Mouse (Mus musculus) stomach, embryonic 14.5 days (tissue): Measurements from ENCODE around the gene Trim56. TPM values are rescaled to one million over a fixed set of nuclear protein-coding genes. Genes with fewer than 3 reads are reported as not detected.

ENCODE experiments used
- ATAC-seq: fragments of 200-750 bp; cut with Nextera tagmentation; 2 replicates; pipeline ENCODE4 v1.8.0; 2017; ENCODE audit warnings: low read depth, moderate TSS enrichment; ENCODE audit not compliant: insufficient number of reproducible peaks, insufficient read depth, low FRiP score
- H3K27ac ChIP-seq: fragments of 300-500 bp; sonication (generic); 2 replicates; pipeline ENCODE4 v1.5.1; 2014; ENCODE audit warnings: mild to moderate bottlenecking, low read length, moderate library complexity, mixed read lengths
- H3K27me3 ChIP-seq: fragments of 300-500 bp; sonication (generic); 2 replicates; pipeline ENCODE4 v1.6.1; 2014; ENCODE audit warnings: low read length, control low read depth, mixed read lengths; ENCODE audit not compliant: control insufficient read depth, insufficient read depth
- H3K36me3 ChIP-seq: fragments of 300-500 bp; sonication (generic); 2 replicates; pipeline ENCODE4 v1.6.1; 2014; ENCODE audit warnings: mild to moderate bottlenecking, control low read depth, low read length, moderate library complexity, mixed read lengths; ENCODE audit not compliant: control insufficient read depth, insufficient read depth
- H3K4me1 ChIP-seq: fragments of 300-500 bp; sonication (generic); 2 replicates; pipeline ENCODE4 v1.6.1; 2014; ENCODE audit warnings: low read length, control low read depth, mixed read lengths; ENCODE audit not compliant: control insufficient read depth, insufficient read depth
- H3K4me2 ChIP-seq: fragments of 300-500 bp; sonication (generic); replicated peaks from 2 replicates; pipeline ENCODE4 v1.6.1; 2014; ENCODE audit warnings: low read depth, low read length, control low read depth
- H3K4me3 ChIP-seq: fragments of 300-500 bp; sonication (generic); 2 replicates; pipeline ENCODE4 v1.5.1; 2014; ENCODE audit warnings: low read depth, low read length, control low read depth
- H3K9ac ChIP-seq: fragments of 300-500 bp; sonication (generic); replicated peaks from 2 replicates; pipeline ENCODE4 v1.6.1; 2014; ENCODE audit warnings: low read depth, mild to moderate bottlenecking, control low read depth, low read length, moderate library complexity, mixed read lengths
- H3K9me3 ChIP-seq: fragments of 300-500 bp; sonication (generic); 2 replicates; pipeline ENCODE4 v1.6.1; 2016; ENCODE audit warnings: low read depth, low read length, control low read depth; ENCODE audit not compliant: control insufficient read depth
- WGBS: fragments of 180-500 bp; shearing (Covaris S2); extraction: QIAGEN DNeasy Blood & Tissue Kit; methylation state at CpG from one replicate; pipeline ENCODE4 v1.1.7; 2014; 5-methylcytosine and 5-hydroxymethylcytosine counted together
- polyA plus RNA-seq: library from polyadenylated mRNA; unstranded; fragments of >200 nt; fragmentation: Nextera tagmentation; extraction: Ambion mirVana; gene quantifications from 2 replicates; pipeline ENCODE4 v1.2.1, GENCODE M21; 2014

The Trim56 gene
- polyA plus RNA-seq, 1 experiment from 2014 or later: 12.0 TPM

DNA sequence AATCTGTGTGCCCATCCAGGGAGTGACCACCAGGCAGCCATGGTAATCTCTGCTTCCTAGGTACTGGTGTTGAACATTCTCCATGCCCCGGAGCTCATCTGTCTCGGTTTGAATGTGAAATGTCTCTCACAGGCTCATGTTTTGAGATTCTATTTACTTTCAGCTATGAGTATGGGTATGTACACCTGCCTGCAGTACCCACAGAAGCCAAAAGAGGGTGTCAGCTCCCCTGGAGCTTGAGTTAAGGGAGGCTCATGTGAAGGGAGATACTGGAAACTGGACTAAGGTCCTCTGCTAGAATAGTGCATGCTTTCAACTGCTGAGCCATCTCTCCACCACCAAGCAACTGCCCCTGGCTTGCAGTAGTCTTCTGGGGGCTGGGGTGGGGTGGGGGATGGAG is 12.0 kb downstream of the Trim56 start:
- H3K27me3 ChIP-seq: no peaks in the 10 kb centered on the region
- H3K4me3 ChIP-seq: no peak overlapping the region
- WGBS: 89% methylated on average over 2 of the region's 2 CpGs
- no peak for ATAC-seq
- H3K27ac ChIP-seq: no peak overlapping the region
- H3K36me3 ChIP-seq: no peaks in the 10 kb centered on the region
- H3K9ac ChIP-seq: no peak overlapping the region
- no peaks in the 10 kb centered on the region for H3K4me1 ChIP-seq
- no peaks in the 10 kb centered on the region for H3K9me3 ChIP-seq
- no peak overlapping the region for H3K4me2 ChIP-seq

DNA sequence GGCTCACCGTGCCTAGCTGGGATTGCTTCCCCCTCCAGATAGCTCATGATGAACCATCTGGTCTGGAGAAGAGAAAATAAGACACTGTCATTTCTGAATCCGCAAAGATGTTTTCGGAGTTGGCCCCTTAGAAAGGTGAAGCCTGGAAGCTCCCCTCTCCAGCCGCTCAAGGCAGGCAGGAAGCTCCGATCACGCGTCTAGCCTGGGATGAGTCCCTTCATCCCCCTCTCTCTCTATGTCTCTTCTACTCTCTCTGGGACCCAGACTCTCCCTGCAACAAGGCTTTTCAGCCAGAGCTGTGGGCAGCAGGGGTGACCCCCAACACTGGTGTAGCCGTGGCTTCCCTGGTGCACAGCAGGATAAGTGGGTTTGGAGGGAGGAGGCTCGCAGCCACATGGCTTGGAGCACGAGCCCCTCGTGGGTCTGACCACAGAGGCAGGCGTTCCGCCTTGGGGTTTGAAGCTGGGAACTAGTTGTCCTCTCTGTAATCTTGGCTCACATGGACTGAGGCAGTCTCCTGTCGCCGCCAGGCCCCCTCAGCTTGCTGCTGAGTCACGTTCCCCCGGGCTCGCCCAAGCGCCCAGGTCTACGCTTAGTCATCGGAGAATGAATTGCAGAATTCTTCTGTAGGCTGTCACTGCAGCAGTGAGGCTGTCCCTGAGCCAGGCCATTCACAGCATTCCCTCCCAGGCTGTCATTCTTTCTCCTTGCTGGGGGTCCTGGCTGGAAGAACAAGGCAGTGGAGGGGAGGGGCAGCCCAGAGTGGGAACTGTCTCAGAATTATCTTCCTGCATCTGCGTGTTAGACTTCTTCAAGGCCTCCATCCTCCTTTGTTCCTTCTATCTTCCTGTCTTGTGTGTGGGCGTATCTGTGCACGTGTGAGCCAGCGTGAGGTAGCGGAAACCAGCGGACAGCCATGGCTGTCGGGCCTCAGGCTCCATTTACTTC is 13.2 kb downstream of the Trim56 start:
- WGBS: 65% methylated on average over 28 of the region's 28 CpGs
- Histone ChIP-seq H3K9me3 (no peaks in the 10 kb centered on the region), H3K4me2 (no peak overlapping the region), H3K9ac (no peak overlapping the region), H3K36me3 (no peaks in the 10 kb centered on the region), H3K4me3 (no peak overlapping the region), H3K4me1 (no peaks in the 10 kb centered on the region), H3K27ac (no peak overlapping the region), H3K27me3 (no peaks in the 10 kb centered on the region)
- ATAC-seq: peak; percentile 77; the same call in 1 of the 2 replicates

DNA sequence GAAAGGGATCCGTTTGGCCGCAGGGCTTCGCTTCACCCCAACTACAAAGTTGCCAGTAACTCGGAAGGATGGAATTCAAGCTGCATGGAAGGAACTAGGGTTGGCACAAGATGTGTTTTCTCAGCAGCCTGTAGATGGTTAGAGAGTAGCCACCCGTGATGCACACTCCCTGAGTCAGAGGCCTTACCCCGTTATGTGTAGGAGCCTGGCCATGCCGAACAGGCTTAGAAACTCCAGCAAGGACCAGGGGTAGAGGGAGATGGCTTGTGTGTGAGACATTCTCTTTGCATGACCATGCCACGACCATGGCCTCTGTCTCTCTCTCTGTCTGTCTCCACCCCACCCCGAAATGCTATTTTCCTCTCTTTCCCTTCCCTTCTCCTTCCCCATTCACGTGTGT is 13.9 kb downstream of the Trim56 start:
- Histone ChIP-seq H3K36me3 (no peaks in the 10 kb centered on the region), H3K27me3 (no peaks in the 10 kb centered on the region), H3K4me2 (no peak overlapping the region), H3K9me3 (no peaks in the 10 kb centered on the region), H3K4me1 (no peaks in the 10 kb centered on the region), H3K9ac (no peak overlapping the region), H3K27ac (no peak overlapping the region), H3K4me3 (no peak overlapping the region)
- no peak for ATAC-seq
- WGBS: 72% methylated on average over 10 of the region's 10 CpGs

DNA sequence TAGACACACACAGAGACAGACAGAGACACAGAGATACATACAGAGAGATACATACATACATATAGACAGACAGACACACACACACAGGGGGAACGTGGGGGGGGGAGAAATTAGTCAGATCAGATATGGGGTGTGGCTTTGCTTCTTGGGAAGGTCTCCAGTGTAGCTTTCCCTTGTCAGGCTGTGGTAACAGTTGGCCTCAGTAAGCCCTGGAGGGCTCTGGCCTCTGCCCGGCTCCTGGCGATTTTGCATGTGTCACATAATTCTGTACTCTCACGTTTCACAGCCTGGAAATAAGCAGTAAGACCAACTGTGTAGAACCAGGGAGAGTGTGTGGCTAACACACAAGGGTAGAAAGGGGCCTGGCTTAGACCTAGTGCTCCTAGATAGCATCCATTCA is 15.3 kb downstream of the Trim56 start:
- H3K4me3 ChIP-seq: no peak overlapping the region
- H3K27me3 ChIP-seq: no peaks in the 10 kb centered on the region
- H3K9ac ChIP-seq: no peak overlapping the region
- no peaks in the 10 kb centered on the region for H3K9me3 ChIP-seq
- WGBS: 54% methylated on average over 4 of the region's 4 CpGs
- no peak for ATAC-seq
- no peaks in the 10 kb centered on the region for H3K36me3 ChIP-seq
- H3K4me2 ChIP-seq: no peak overlapping the region
- H3K27ac ChIP-seq: no peak overlapping the region
- H3K4me1 ChIP-seq: no peaks in the 10 kb centered on the region

DNA sequence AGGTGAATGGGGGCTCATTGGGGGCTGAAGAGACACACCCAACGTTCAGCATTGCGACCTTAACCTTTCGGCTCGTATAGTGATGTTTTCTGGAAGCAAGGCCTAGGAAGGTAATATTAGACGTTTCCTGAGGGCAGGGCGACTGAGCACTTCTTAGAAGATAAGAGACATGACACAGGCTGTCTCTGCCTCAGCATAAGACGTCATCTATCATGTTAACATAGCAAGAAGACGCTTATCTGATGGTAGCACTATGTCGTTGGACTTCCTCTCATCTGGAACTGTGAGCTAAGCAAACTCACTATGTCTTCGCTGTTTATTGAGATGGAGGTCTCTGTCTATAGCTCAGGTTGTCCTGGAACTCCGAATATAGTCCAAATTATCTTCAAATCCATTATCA is 17.6 kb downstream of the Trim56 start:
- 60% methylated on average over 11 of the region's 11 CpGs for WGBS
- ATAC-seq: no peak
- Histone ChIP-seq H3K9ac (no peak overlapping the region), H3K27ac (no peak overlapping the region), H3K36me3 (no peaks in the 10 kb centered on the region), H3K9me3 (no peaks in the 10 kb centered on the region), H3K27me3 (no peaks in the 10 kb centered on the region), H3K4me2 (no peak overlapping the region), H3K4me1 (no peaks in the 10 kb centered on the region), H3K4me3 (no peak overlapping the region)

DNA sequence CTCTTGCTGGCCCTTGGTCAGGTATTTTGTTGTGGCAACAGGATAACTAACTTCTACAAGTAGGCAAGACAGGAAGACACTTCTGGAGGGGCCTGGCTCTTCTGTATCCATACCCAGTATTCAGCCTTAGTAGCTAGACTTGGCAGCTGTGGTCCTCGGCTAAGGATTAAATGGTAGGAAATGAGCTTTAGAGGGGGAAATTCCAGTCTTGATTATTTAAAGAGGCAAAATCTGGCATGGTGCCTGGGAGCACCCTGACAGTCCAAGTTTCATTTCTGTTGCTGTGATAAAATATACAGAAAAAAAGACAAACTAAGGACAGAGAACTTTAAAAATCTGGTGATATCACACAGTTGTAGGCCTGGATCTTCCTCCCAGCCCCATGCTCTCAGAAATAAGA is 20.0 kb downstream of the Trim56 start:
- no peaks in the 10 kb centered on the region for H3K4me1 ChIP-seq
- no peak overlapping the region for H3K27ac ChIP-seq
- no peaks in the 10 kb centered on the region for H3K9me3 ChIP-seq
- no peak overlapping the region for H3K4me2 ChIP-seq
- H3K4me3 ChIP-seq: no peak overlapping the region
- H3K36me3 ChIP-seq: no peaks in the 10 kb centered on the region
- ATAC-seq: no peak
- no peak overlapping the region for H3K9ac ChIP-seq
- 31% methylated on average over 1 of the region's 1 CpGs for WGBS
- H3K27me3 ChIP-seq: no peaks in the 10 kb centered on the region

DNA sequence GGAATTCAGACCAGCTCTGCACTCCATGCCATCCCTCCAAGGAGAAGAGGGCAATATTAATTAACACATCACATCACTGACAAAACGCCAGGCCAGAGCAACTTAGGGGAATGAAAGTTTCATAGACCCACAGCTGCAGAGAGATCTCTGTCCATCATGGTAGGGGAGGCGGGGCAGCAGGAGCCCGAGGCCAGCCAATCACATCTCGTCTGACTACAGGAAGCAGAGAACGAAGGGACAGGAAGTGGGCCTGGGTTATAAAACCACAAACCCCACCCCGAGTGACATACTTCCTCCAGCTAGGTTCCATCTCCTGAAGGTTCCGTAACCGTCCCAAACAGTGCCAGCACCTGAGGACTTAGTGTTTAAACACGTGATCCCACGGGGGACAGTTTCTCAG is 20.9 kb downstream of the Trim56 start:
- WGBS: 86% methylated on average over 10 of the region's 10 CpGs
- Histone ChIP-seq H3K4me2 (no peak overlapping the region), H3K4me3 (no peak overlapping the region)

DNA sequence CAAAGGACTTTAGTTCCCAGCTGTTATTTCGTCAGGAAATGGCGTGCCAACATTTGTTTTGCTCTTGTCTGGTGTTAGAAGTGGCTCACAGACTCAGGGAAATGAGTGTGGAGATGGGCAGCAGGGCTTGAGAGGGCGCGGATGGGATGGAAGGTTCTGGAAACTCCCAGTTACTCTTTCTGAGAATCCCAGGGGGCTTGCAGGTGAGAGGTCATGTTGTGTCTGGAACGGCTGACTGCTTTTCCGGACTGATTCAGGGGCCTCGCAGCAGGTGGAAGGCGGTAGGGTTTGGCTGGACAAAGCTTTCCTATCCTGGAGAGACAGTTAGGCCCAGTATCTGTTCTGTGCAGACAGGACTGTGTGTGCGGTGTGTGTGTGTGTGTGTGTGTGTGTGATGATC is 22.3 kb downstream of the Trim56 start:
- H3K27ac ChIP-seq: no peak overlapping the region
- no peak overlapping the region for H3K9ac ChIP-seq
- 75% methylated on average over 9 of the region's 9 CpGs for WGBS
- H3K27me3 ChIP-seq: no peaks in the 10 kb centered on the region
- no peak overlapping the region for H3K4me3 ChIP-seq
- no peak for ATAC-seq
- no peak overlapping the region for H3K4me2 ChIP-seq
- H3K9me3 ChIP-seq: no peaks in the 10 kb centered on the region
- no peaks in the 10 kb centered on the region for H3K36me3 ChIP-seq
- H3K4me1 ChIP-seq: no peaks in the 10 kb centered on the region

More for the DNA sequence above, 20.9 kb downstream of the Trim56 start:
- Histone ChIP-seq H3K4me1 (no peaks in the 10 kb centered on the region), H3K9me3 (no peaks in the 10 kb centered on the region), H3K27me3 (no peaks in the 10 kb centered on the region), H3K9ac (no peak overlapping the region), H3K36me3 (no peaks in the 10 kb centered on the region), H3K27ac (no peak overlapping the region)
- ATAC-seq: no peak
